Mouse (Mus musculus) embryonic facial prominence, embryonic 14.5 days (tissue): Measurements from ENCODE around the gene Limd1. TPM values are rescaled to one million over a fixed set of nuclear protein-coding genes. Genes with fewer than 3 reads are reported as not detected.
A peak's percentile ranks its signal among the peaks of the same experiment; 100 is the strongest.

ENCODE experiments used
- ATAC-seq: fragments of 200-750 bp; cut with Nextera tagmentation; 2 replicates; pipeline ENCODE4 v1.8.0; 2017; ENCODE audit warnings: low read depth, moderate number of reproducible peaks, moderate TSS enrichment
- DNase-seq: peaks from one replicate; pipeline ENCODE4 v3.0.0-alpha.2; 2015; ENCODE audit warnings: low spot score
- H3K27ac ChIP-seq: fragments of 300-500 bp; sonication (generic); replicated peaks from 2 replicates; pipeline ENCODE4 v1.5.1; 2014; ENCODE audit warnings: low read depth, mild to moderate bottlenecking, low read length, moderate library complexity
- H3K27me3 ChIP-seq: fragments of 300-500 bp; sonication (generic); replicated peaks from 2 replicates; pipeline ENCODE4 v1.6.1; 2014; ENCODE audit warnings: low read length; ENCODE audit not compliant: control insufficient read depth, insufficient read depth
- H3K36me3 ChIP-seq: fragments of 300-500 bp; sonication (generic); 2 replicates; pipeline ENCODE4 v1.6.1; 2014; ENCODE audit warnings: low read length, mixed read lengths; ENCODE audit not compliant: control insufficient read depth, insufficient read depth
- H3K4me1 ChIP-seq: fragments of 300-500 bp; sonication (generic); 2 replicates; pipeline ENCODE4 v1.6.1; 2014; ENCODE audit warnings: antibody characterized with exemption, low read length; ENCODE audit not compliant: control insufficient read depth, insufficient read depth
- H3K4me2 ChIP-seq: fragments of 300-500 bp; sonication (generic); 2 replicates; pipeline ENCODE4 v1.6.1; 2014; ENCODE audit warnings: low read depth, mild to moderate bottlenecking, low read length, moderate library complexity, mixed read lengths
- H3K4me3 ChIP-seq: fragments of 300-500 bp; sonication (generic); 2 replicates; pipeline ENCODE4 v1.5.1; 2014; ENCODE audit warnings: low read depth, mild to moderate bottlenecking, low read length
- H3K9ac ChIP-seq: fragments of 300-500 bp; sonication (generic); 2 replicates; pipeline ENCODE4 v1.6.1; 2014; ENCODE audit warnings: low read depth, mild to moderate bottlenecking, low read length, moderate library complexity, mixed read lengths
- H3K9me3 ChIP-seq: fragments of 300-500 bp; sonication (generic); 2 replicates; pipeline ENCODE4 v1.6.1; 2016; ENCODE audit warnings: low read length; ENCODE audit not compliant: control insufficient read depth
- WGBS: fragments of 180-500 bp; shearing (Covaris S2); extraction: QIAGEN DNeasy Blood & Tissue Kit; methylation state at CpG from one replicate; pipeline ENCODE4 v1.1.7; 2014; 5-methylcytosine and 5-hydroxymethylcytosine counted together
- polyA plus RNA-seq: library from polyadenylated mRNA; unstranded; fragments of >200 nt; fragmentation: Nextera tagmentation; extraction: Ambion mirVana; gene quantifications from 2 replicates; pipeline ENCODE4 v1.2.1, GENCODE M21; 2014

Limd1 gene
- polyA plus RNA-seq, 1 experiment from 2014 or later, result 56.5 TPM

- Histone ChIP-seq H3K9ac (no peak overlapping the region), H3K36me3 (peaks cover 49% of the 10 kb centered on the region), H3K27ac (no peak overlapping the region), H3K4me3 (no peak overlapping the region), H3K27me3 (no peaks in the 10 kb centered on the region), H3K4me1 (no peaks in the 10 kb centered on the region), H3K9me3 (no peaks in the 10 kb centered on the region), H3K4me2 (no peak overlapping the region)
- WGBS, result 81% methylated on average over 2 of the region's 2 CpGs
- ATAC-seq (no peak), DNase-seq (no peak)
Observed at GRCm38 (mm10) chr9:123512482-123512881, 34.0 kb downstream of the Limd1 start.

GRCm38 (mm10) chr9:123515087-123515486 lies 36.6 kb downstream of the Limd1 start:
- Histone ChIP-seq H3K36me3 (peaks cover 72% of the 10 kb centered on the region), H3K9ac (no peak overlapping the region), H3K4me2 (no peak overlapping the region), H3K27me3 (no peaks in the 10 kb centered on the region), H3K4me1 (no peaks in the 10 kb centered on the region), H3K27ac (no peak overlapping the region), H3K9me3 (no peaks in the 10 kb centered on the region), H3K4me3 (no peak overlapping the region)
- 64% methylated on average over 2 of the region's 2 CpGs for WGBS
- DNase-seq (no peak), ATAC-seq (no peak)

GRCm38 (mm10) chr9:123516641-123517385 lies 38.3 kb downstream of the Limd1 start:
- H3K36me3 ChIP-seq, result peaks cover 64% of the 10 kb centered on the region
- no peak overlapping the region for H3K9ac ChIP-seq
- no peak overlapping the region for H3K4me2 ChIP-seq
- DNase-seq (no peak), ATAC-seq (no peak)
- H3K27ac ChIP-seq, result 0 out of 2 replicates have a peak overlapping the region, but pooled peaks have one; percentile 5
- no peaks in the 10 kb centered on the region for H3K9me3 ChIP-seq
- no peaks in the 10 kb centered on the region for H3K4me1 ChIP-seq
- H3K27me3 ChIP-seq, result no peaks in the 10 kb centered on the region
- H3K4me3 ChIP-seq, result no peak overlapping the region
- WGBS, result 82% methylated on average over 7 of the region's 7 CpGs

- no peak for ATAC-seq
- 82% methylated on average over 13 of the region's 13 CpGs for WGBS
- peaks cover 50% of the 10 kb centered on the region for H3K36me3 ChIP-seq
- no peaks in the 10 kb centered on the region for H3K4me1 ChIP-seq
- no peak overlapping the region for H3K4me2 ChIP-seq
- DNase-seq, result no peak
- H3K27ac ChIP-seq, result no peak overlapping the region
- no peaks in the 10 kb centered on the region for H3K27me3 ChIP-seq
- no peaks in the 10 kb centered on the region for H3K9me3 ChIP-seq
- no peak overlapping the region for H3K4me3 ChIP-seq
- no peak overlapping the region for H3K9ac ChIP-seq
Observed at GRCm38 (mm10) chr9:123518969-123519894, 40.7 kb downstream of the Limd1 start.

- Histone ChIP-seq H3K4me2 (no peak overlapping the region), H3K9me3 (no peaks in the 10 kb centered on the region), H3K4me1 (no peaks in the 10 kb centered on the region), H3K36me3 (peaks cover 50% of the 10 kb centered on the region), H3K27ac (no peak overlapping the region), H3K4me3 (no peak overlapping the region), H3K9ac (no peak overlapping the region), H3K27me3 (no peaks in the 10 kb centered on the region)
- DNase-seq (no peak), ATAC-seq (no peak)
- 68% methylated on average over 3 of the region's 3 CpGs for WGBS
Observed at GRCm38 (mm10) chr9:123520735-123521134, 42.2 kb downstream of the Limd1 start.

GRCm38 (mm10) chr9:123523676-123524075 lies 45.2 kb downstream of the Limd1 start:
- no peak for DNase-seq
- H3K27ac ChIP-seq, result no peak overlapping the region
- 37% methylated on average over 3 of the region's 3 CpGs for WGBS
- H3K27me3 ChIP-seq, result no peaks in the 10 kb centered on the region
- no peak overlapping the region for H3K4me3 ChIP-seq
- H3K4me2 ChIP-seq, result no peak overlapping the region
- no peak for ATAC-seq
- H3K36me3 ChIP-seq, result peaks cover 23% of the 10 kb centered on the region
- peaks cover 8% of the 10 kb centered on the region; the same call in 1 of the 2 replicates for H3K4me1 ChIP-seq
- no peak overlapping the region for H3K9ac ChIP-seq
- H3K9me3 ChIP-seq, result no peaks in the 10 kb centered on the region

- Histone ChIP-seq H3K27me3 (no peaks in the 10 kb centered on the region), H3K4me3 (no peak overlapping the region), H3K4me1 (peaks cover 8% of the 10 kb centered on the region; the same call in 1 of the 2 replicates), H3K27ac (no peak overlapping the region), H3K36me3 (peaks cover 9% of the 10 kb centered on the region), H3K9ac (no peak overlapping the region), H3K9me3 (no peaks in the 10 kb centered on the region), H3K4me2 (no peak overlapping the region)
- ATAC-seq (no peak), DNase-seq (peak; percentile 81)
- WGBS, result 0% methylated on average over 1 of the region's 1 CpGs
Observed at GRCm38 (mm10) chr9:123525095-123525494, 46.6 kb downstream of the Limd1 start.

GRCm38 (mm10) chr9:123526502-123526901 lies 48.0 kb downstream of the Limd1 start:
- Histone ChIP-seq H3K9me3 (no peaks in the 10 kb centered on the region), H3K4me1 (peaks cover 19% of the 10 kb centered on the region), H3K4me2 (no peak overlapping the region), H3K4me3 (no peak overlapping the region), H3K27me3 (no peaks in the 10 kb centered on the region), H3K9ac (no peak overlapping the region), H3K27ac (no peak overlapping the region), H3K36me3 (no peaks in the 10 kb centered on the region)
- WGBS, result 66% methylated on average over 5 of the region's 5 CpGs
- DNase-seq (no peak), ATAC-seq (no peak)
